In the genomic region with DNA sequence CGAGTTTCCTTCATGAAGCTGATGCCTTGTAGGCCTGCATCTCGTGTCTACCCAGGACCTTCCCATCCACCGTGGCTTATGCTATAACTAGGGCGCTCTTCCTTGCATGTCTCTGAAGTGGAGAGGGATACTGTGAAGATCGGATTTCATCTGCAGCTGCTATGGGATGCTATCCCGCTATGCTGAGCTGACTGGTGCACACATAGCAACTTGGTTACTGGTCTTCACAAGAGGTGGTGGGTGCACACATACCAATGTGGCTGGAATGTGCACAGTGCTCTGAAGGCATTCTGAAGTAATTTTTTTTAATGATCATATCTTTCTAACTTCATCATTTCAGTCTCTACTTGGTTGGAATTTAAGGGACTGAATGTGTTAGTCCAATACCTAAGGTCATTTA, we compare ENCODE assay signal across 23 mouse cellular contexts. TPM values are rescaled to one million over a fixed set of nuclear protein-coding genes. Genes with fewer than 3 reads are reported as not detected.
DNase-seq lines count a peak whose midpoint lies in the region; ATAC-seq lines count a peak whose summit lies in the region.
"Had no signal": no experiment of that assay in that cellular context is flagged by ENCODE, and none has a peak within 500 bp of the region (broad histone marks: within the 10 kb centered on the region; RNA-seq: fewer than 3 reads in every experiment).

No protein-coding gene starts in this region.

- no peak overlapping the region for H3K27ac ChIP-seq in kidney, embryonic 15.5 days
- no peak overlapping the region for H3K27ac ChIP-seq in embryonic facial prominence, embryonic 11.5 days (replicated peaks; ENCODE audit: low read depth, low read length)
- no peak overlapping the region for H3K27ac ChIP-seq in limb, embryonic 10.5 days
- H3K27ac ChIP-seq: forebrain, embryonic 10.5 days; forebrain, embryonic 15.5 days; hindbrain, embryonic 10.5 days; hindbrain, embryonic 15.5 days; liver, embryonic 13.5 days; midbrain, embryonic 15.5 days; stomach, embryonic 15.5 days had no signal

- no peak overlapping the region for H3K4me2 ChIP-seq in kidney, embryonic 15.5 days
- no peak overlapping the region for H3K4me2 ChIP-seq in embryonic facial prominence, embryonic 11.5 days (ENCODE audit: low read depth, low read length)
- H3K4me2 ChIP-seq: forebrain, embryonic 15.5 days; hindbrain, embryonic 15.5 days; liver, embryonic 13.5 days; midbrain, embryonic 15.5 days; stomach, embryonic 15.5 days had no signal

- no peak overlapping the region for H3K4me3 ChIP-seq in kidney, embryonic 15.5 days (replicated peaks)
- H3K4me3 ChIP-seq in embryonic facial prominence, embryonic 11.5 days (ENCODE audit: low read depth, low read length): no peak overlapping the region
- no peak overlapping the region for H3K4me3 ChIP-seq in limb, embryonic 10.5 days
- H3K4me3 ChIP-seq: forebrain, embryonic 10.5 days; forebrain, embryonic 15.5 days; hindbrain, embryonic 10.5 days; hindbrain, embryonic 15.5 days; liver, embryonic 13.5 days; midbrain, embryonic 15.5 days; stomach, embryonic 15.5 days had no signal

- no peaks in the 10 kb centered on the region for H3K4me1 ChIP-seq in kidney, embryonic 15.5 days
- H3K4me1 ChIP-seq in embryonic facial prominence, embryonic 11.5 days (ENCODE audit: control insufficient read depth, insufficient read depth, low read length): no peaks in the 10 kb centered on the region
- H3K4me1 ChIP-seq in limb, embryonic 10.5 days: no peaks in the 10 kb centered on the region
- H3K4me1 ChIP-seq: forebrain, embryonic 10.5 days; forebrain, embryonic 15.5 days; hindbrain, embryonic 10.5 days; hindbrain, embryonic 15.5 days; liver, embryonic 13.5 days; midbrain, embryonic 15.5 days; stomach, embryonic 15.5 days had no signal

- 91% methylated on average over 6 of the region's 6 CpGs for WGBS in kidney, embryonic 15.5 days
- 93% methylated on average over 6 of the region's 6 CpGs for WGBS in embryonic facial prominence, embryonic 11.5 days
- WGBS in limb, embryonic 10.5 days: 94% methylated on average over 6 of the region's 6 CpGs

- H3K9me3 ChIP-seq in kidney, embryonic 15.5 days (replicated peaks): no peaks in the 10 kb centered on the region
- H3K9me3 ChIP-seq in embryonic facial prominence, embryonic 11.5 days (replicated peaks; ENCODE audit: control insufficient read depth, low read length): no peaks in the 10 kb centered on the region
- no peaks in the 10 kb centered on the region for H3K9me3 ChIP-seq in limb, embryonic 10.5 days (replicated peaks)
- H3K9me3 ChIP-seq: forebrain, embryonic 10.5 days; forebrain, embryonic 15.5 days; hindbrain, embryonic 10.5 days; hindbrain, embryonic 15.5 days; liver, embryonic 13.5 days; midbrain, embryonic 15.5 days; stomach, embryonic 15.5 days had no signal

- H3K27me3 ChIP-seq in kidney, embryonic 15.5 days: no peaks in the 10 kb centered on the region
- H3K27me3 ChIP-seq in embryonic facial prominence, embryonic 11.5 days (ENCODE audit: control insufficient read depth, insufficient read depth, low read length): no peaks in the 10 kb centered on the region
- no peaks in the 10 kb centered on the region for H3K27me3 ChIP-seq in limb, embryonic 10.5 days (ENCODE audit: low read depth, poor library complexity, severe bottlenecking)
- H3K27me3 ChIP-seq: forebrain, embryonic 15.5 days; hindbrain, embryonic 15.5 days; liver, embryonic 13.5 days; midbrain, embryonic 15.5 days; stomach, embryonic 15.5 days had no signal

- H3K36me3 ChIP-seq in kidney, embryonic 15.5 days: peaks cover 77% of the 10 kb centered on the region
- H3K36me3 ChIP-seq in embryonic facial prominence, embryonic 11.5 days (replicated peaks; ENCODE audit: control insufficient read depth, insufficient read depth, low read depth, low read length): peaks cover 16% of the 10 kb centered on the region
- H3K36me3 ChIP-seq in limb, embryonic 10.5 days: peaks cover 87% of the 10 kb centered on the region
- H3K36me3 ChIP-seq: forebrain, embryonic 15.5 days; midbrain, embryonic 15.5 days had no signal

- H3K9ac ChIP-seq in kidney, embryonic 15.5 days: no peak overlapping the region
- no peak overlapping the region for H3K9ac ChIP-seq in embryonic facial prominence, embryonic 11.5 days (replicated peaks; ENCODE audit: low read length)
- H3K9ac ChIP-seq: forebrain, embryonic 15.5 days; hindbrain, embryonic 15.5 days; liver, embryonic 13.5 days; midbrain, embryonic 15.5 days; stomach, embryonic 15.5 days had no signal

- ATAC-seq in kidney, embryonic 15.5 days (replicated peaks; ENCODE audit: low FRiP score): 0 out of 2 replicates have a peak, but pooled peaks have one; percentile 44
- 0 out of 2 replicates have a peak, but pooled peaks have one; percentile 29 for ATAC-seq in embryonic facial prominence, embryonic 11.5 days (replicated peaks; ENCODE audit: insufficient number of reproducible peaks, low FRiP score, low TSS enrichment, low read depth)
- no peak for ATAC-seq in cerebellum, adult (ENCODE audit: insufficient number of reproducible peaks, low FRiP score, low TSS enrichment)
- ATAC-seq: forebrain, embryonic 15.5 days; inflammation-experienced regulatory T-cells, adult 6 months; midbrain, embryonic 15.5 days had no signal

- no peak for DNase-seq in kidney, adult 8-10 months
- DNase-seq in embryonic facial prominence, embryonic 11.5 days (ENCODE audit: low spot score): no peak
- DNase-seq in limb, embryonic 10.5 days (ENCODE audit: low spot score): peak; percentile 31
- DNase-seq in layer of hippocampus, adult 9-11 months: no peak
- DNase-seq: adrenal gland, postnatal 25 days; B cell, adult 2 months; cerebellum, adult 8-10 months; heart, postnatal 14 days; kidney, adult 2 months; kidney, postnatal 25 days; liver, embryonic 13.5 days; lung, adult 18-20 months; lung, postnatal 10 days; right cerebral cortex, postnatal 25 days had no signal

RNA-seq across cellular contexts. Expression of gene Lrig3, which starts 49.7 kb away (rescaled TPM):
- polyA plus RNA-seq in kidney, embryonic 15.5 days (2015; fragmentation: Nextera tagmentation; extraction: Ambion mirVana): 22.6 and 24.0 TPM in 2 replicates
- 28.6 and 32.9 TPM in 2 replicates for polyA plus RNA-seq in embryonic facial prominence, embryonic 11.5 days (2014; fragmentation: Nextera tagmentation; extraction: Ambion mirVana)
- 31.6 and 49.9 TPM in 2 replicates for polyA plus RNA-seq in limb, embryonic 10.5 days (2016; fragmentation: Nextera tagmentation; extraction: Ambion mirVana)
- polyA plus RNA-seq: inflammation-experienced regulatory T-cells, adult 6 months had no signal
